Mouse (Mus musculus): ENCODE results near the gene Loxl3.

DNA sequence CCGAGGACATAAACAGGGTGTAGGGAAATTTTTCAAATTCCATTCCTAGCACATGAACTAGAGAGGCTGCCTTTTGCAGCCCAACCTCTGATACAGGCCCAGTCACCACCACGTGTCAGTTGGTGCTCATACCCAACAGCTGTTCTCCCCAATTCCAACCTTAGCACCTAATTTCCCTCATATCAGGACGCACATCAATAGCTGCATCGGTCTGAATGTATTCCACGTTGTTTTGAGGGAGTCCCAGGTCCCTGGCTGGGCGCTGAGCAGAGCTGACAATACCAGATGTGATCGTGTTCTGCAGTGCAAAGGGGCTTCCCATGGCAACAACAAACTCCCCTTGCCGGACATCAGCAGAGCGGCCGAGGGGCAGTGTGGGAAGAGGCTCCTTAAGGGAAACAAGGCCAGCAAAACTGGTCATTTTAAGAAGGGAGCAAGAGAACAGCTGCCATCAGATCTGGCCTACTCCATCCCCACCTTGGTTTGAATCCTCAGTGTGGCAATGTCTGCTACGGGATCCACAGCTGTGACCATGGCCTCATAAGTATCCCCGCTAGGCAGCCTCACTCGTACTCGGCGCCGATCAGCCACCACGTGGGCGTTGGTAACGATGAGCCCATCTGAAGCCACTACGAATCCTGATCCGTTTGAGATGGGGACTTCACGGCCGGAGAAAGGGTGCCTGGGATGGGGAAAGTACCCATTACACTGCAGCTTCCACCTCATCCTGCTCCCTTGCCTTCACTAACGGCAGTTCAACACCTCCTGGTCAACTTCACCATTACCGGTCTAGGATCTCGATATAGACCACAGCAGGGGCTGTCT, 19.4 kb downstream of the Loxl3 start:
- TF ChIP-seq POLR2A (IDR thresholded peaks at IDR 0.05; ENCODE audit: low read depth, low read length) (no peak), CTCF (IDR thresholded peaks at IDR 0.05; ENCODE audit: extremely low read depth, insufficient read depth, insufficient read length, insufficient replicate concordance) (no peak)
